Mouse (Mus musculus) liver, postnatal 0 days (tissue): ENCODE measurements at regions not wholly inside any gene's neighbourhood (a gene's known extent, or its start where the extent isn't known, plus 50 kb on each side); places are given as distances from the start of the nearest gene placed in this dataset.

ENCODE experiments used
- ATAC-seq: fragments of 200-750 bp; cut with Nextera tagmentation; 2 replicates; pipeline ENCODE4 v1.8.0; 2017; ENCODE audit warnings: mild to moderate bottlenecking, moderate library complexity
- DNase-seq: peaks from one replicate; pipeline ENCODE4 v3.0.0-alpha.2; 2016
- H3K27ac ChIP-seq: fragments of 300-500 bp; sonication (generic); 2 replicates; pipeline ENCODE4 v1.5.1; 2014; ENCODE audit warnings: antibody characterized with exemption, moderate library complexity, mild to moderate bottlenecking, low read depth
- H3K27me3 ChIP-seq: fragments of 300-500 bp; sonication (generic); 2 replicates; pipeline ENCODE4 v1.6.1; 2014; ENCODE audit warnings: low read length, control low read depth, mixed read lengths; ENCODE audit not compliant: insufficient read depth
- H3K36me3 ChIP-seq: fragments of 300-500 bp; sonication (generic); replicated peaks from 2 replicates; pipeline ENCODE4 v1.6.1; 2014; ENCODE audit warnings: mild to moderate bottlenecking, control low read depth, low read length, moderate library complexity, mixed read lengths; ENCODE audit not compliant: insufficient read depth
- H3K4me1 ChIP-seq: fragments of 300-500 bp; sonication (generic); 2 replicates; pipeline ENCODE4 v1.6.1; 2014; ENCODE audit warnings: antibody characterized with exemption, mild to moderate bottlenecking, control low read depth; ENCODE audit not compliant: insufficient read depth
- H3K4me2 ChIP-seq: fragments of 300-500 bp; sonication (generic); 2 replicates; pipeline ENCODE4 v1.6.1; 2014; ENCODE audit warnings: low read depth, mild to moderate bottlenecking, low read length, moderate library complexity, mixed read lengths
- H3K4me3 ChIP-seq: fragments of 300-500 bp; sonication (generic); 2 replicates; pipeline ENCODE4 v1.5.1; 2014; ENCODE audit warnings: low read depth, low read length
- H3K9ac ChIP-seq: fragments of 300-500 bp; sonication (generic); replicated peaks from 2 replicates; pipeline ENCODE4 v1.6.1; 2014; ENCODE audit warnings: mild to moderate bottlenecking, moderate library complexity
- H3K9me3 ChIP-seq: fragments of 300-500 bp; sonication (generic); 2 replicates; pipeline ENCODE4 v1.6.1; 2016; ENCODE audit warnings: mild to moderate bottlenecking, control low read depth, low read length, mixed read lengths
- CTCF ChIP-seq: sonication (generic); IDR thresholded peaks from 2 replicates; pipeline ENCODE4 v1.5.1; 2016; ENCODE audit warnings: antibody characterized with exemption, low read depth
- EP300 ChIP-seq: IDR thresholded peaks from 2 replicates; pipeline ENCODE4 v1.6.1; 2016; ENCODE audit warnings: antibody characterized with exemption, low read depth, mild to moderate bottlenecking
- WGBS: fragments of 180-500 bp; shearing (Covaris S2); extraction: QIAGEN DNeasy Blood & Tissue Kit; methylation state at CpG from one replicate; pipeline ENCODE4 v1.1.7; 2014; ENCODE audit not compliant: insufficient replicate concordance; 5-methylcytosine and 5-hydroxymethylcytosine counted together

DNA sequence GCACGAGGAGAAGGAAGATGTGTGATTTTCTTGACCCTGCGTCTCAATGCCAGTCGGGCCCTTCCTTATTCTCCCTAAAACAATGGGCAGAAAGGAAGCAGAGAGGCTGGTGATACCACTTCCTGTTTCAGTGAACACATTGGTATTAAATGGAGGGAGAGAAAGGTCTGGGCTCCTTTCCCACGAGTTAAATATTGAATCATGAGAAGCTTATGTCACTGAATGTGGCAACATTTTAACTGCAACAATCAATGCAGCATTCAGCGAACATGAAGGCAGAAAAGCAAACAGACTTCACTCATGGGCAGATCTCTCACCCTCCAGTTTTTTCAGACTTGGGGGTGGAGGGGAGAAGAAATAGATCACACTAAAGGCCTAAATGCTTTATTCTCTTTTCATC, 819.8 kb downstream of the Poteg start:
- DNase-seq = no peak
- peak; percentile 59 for ATAC-seq
- H3K9me3 ChIP-seq = no peaks in the 10 kb centered on the region
- no peaks in the 10 kb centered on the region for H3K36me3 ChIP-seq
- TF ChIP-seq CTCF (no peak), EP300 (no peak)
- H3K4me2 ChIP-seq = no peak overlapping the region
- WGBS = 31% methylated on average over 5 of the region's 5 CpGs
- H3K27me3 ChIP-seq = no peaks in the 10 kb centered on the region
- no peak overlapping the region for H3K9ac ChIP-seq
- no peaks in the 10 kb centered on the region for H3K4me1 ChIP-seq
- no peak overlapping the region for H3K4me3 ChIP-seq
- no peak overlapping the region for H3K27ac ChIP-seq

- TF ChIP-seq CTCF (no peak), EP300 (no peak)
- DNase-seq (no peak), ATAC-seq (no peak)
- Histone ChIP-seq H3K9ac (no peak overlapping the region), H3K27me3 (no peaks in the 10 kb centered on the region), H3K9me3 (no peaks in the 10 kb centered on the region), H3K4me1 (no peaks in the 10 kb centered on the region), H3K4me2 (no peak overlapping the region), H3K36me3 (no peaks in the 10 kb centered on the region), H3K27ac (no peak overlapping the region), H3K4me3 (no peak overlapping the region)
- WGBS = 75% methylated on average over 2 of the region's 2 CpGs
Measured at GRCm38 (mm10) chr8:28284257-28284656, 836.8 kb downstream of the Poteg start.

GRCm38 (mm10) chr8:28298896-28299793, 851.7 kb downstream of the Poteg start:
- Histone ChIP-seq H3K4me3 (no peak overlapping the region), H3K27me3 (no peaks in the 10 kb centered on the region), H3K9ac (no peak overlapping the region), H3K27ac (no peak overlapping the region), H3K9me3 (no peaks in the 10 kb centered on the region), H3K4me1 (no peaks in the 10 kb centered on the region), H3K4me2 (no peak overlapping the region), H3K36me3 (no peaks in the 10 kb centered on the region)
- no peak for DNase-seq
- 71% methylated on average over 5 of the region's 5 CpGs for WGBS
- ATAC-seq = no peak
- TF ChIP-seq CTCF (no peak), EP300 (no peak)

DNA sequence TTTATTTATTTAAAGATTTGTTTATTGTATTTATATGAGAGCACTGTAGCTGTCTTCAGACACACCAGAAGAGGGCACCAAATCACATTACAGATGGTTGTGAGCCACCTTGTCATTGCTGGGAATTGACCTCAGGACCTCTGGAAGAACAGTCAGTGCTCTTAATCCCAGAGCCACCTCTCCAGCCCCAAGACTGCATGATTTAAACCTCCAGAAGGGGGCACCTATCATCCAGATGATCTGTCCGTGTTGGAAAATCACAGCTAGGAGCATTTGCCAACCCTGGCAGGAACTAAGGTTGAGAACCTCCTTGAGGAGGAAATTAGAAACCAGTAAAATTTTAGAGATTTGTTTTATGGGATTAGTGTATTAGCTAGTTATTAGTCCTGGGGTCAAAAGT, 869.6 kb downstream of the Poteg start:
- 42% methylated on average over 1 of the region's 1 CpGs for WGBS
- ATAC-seq (no peak), DNase-seq (no peak)
- Histone ChIP-seq H3K36me3 (no peaks in the 10 kb centered on the region), H3K4me1 (no peaks in the 10 kb centered on the region), H3K4me2 (no peak overlapping the region), H3K9me3 (no peaks in the 10 kb centered on the region), H3K27me3 (no peaks in the 10 kb centered on the region), H3K27ac (no peak overlapping the region), H3K9ac (no peak overlapping the region), H3K4me3 (no peak overlapping the region)
- TF ChIP-seq CTCF = no peak

- no peak for DNase-seq
- TF ChIP-seq CTCF (no peak), EP300 (no peak)
- no peak for ATAC-seq
Measured at GRCm38 (mm10) chr8:28333388-28333787, 885.9 kb downstream of the Poteg start.

GRCm38 (mm10) chr8:28337484-28337883, 890.0 kb downstream of the Poteg start:
- no peaks in the 10 kb centered on the region for H3K36me3 ChIP-seq
- 70% methylated on average over 4 of the region's 4 CpGs for WGBS
- ATAC-seq (no peak), DNase-seq (no peak)
- no peak overlapping the region for H3K27ac ChIP-seq
- TF ChIP-seq CTCF = no peak
- no peak for TF ChIP-seq EP300
- H3K9ac ChIP-seq = no peak overlapping the region
- no peak overlapping the region for H3K4me2 ChIP-seq
- no peaks in the 10 kb centered on the region for H3K4me1 ChIP-seq
- no peaks in the 10 kb centered on the region for H3K27me3 ChIP-seq
- no peaks in the 10 kb centered on the region for H3K9me3 ChIP-seq
- H3K4me3 ChIP-seq = no peak overlapping the region

More at GRCm38 (mm10) chr8:28333388-28333787, 885.9 kb downstream of the Poteg start:
- H3K4me3 ChIP-seq = no peak overlapping the region
- no peak overlapping the region for H3K9ac ChIP-seq
- no peaks in the 10 kb centered on the region for H3K27me3 ChIP-seq
- no peak overlapping the region for H3K27ac ChIP-seq
- H3K36me3 ChIP-seq = no peaks in the 10 kb centered on the region
- 79% methylated on average over 1 of the region's 1 CpGs for WGBS
- H3K4me1 ChIP-seq = no peaks in the 10 kb centered on the region
- H3K9me3 ChIP-seq = no peaks in the 10 kb centered on the region
- no peak overlapping the region for H3K4me2 ChIP-seq
